Mouse (Mus musculus): Measurements from ENCODE around the gene Olig1. TPM values are rescaled to one million over a fixed set of nuclear protein-coding genes. Genes with fewer than 3 reads are reported as not detected.

Gene Olig1
- polyA plus RNA-seq, 1 experiment from 2014 or later: 0.08 TPM

DNA sequence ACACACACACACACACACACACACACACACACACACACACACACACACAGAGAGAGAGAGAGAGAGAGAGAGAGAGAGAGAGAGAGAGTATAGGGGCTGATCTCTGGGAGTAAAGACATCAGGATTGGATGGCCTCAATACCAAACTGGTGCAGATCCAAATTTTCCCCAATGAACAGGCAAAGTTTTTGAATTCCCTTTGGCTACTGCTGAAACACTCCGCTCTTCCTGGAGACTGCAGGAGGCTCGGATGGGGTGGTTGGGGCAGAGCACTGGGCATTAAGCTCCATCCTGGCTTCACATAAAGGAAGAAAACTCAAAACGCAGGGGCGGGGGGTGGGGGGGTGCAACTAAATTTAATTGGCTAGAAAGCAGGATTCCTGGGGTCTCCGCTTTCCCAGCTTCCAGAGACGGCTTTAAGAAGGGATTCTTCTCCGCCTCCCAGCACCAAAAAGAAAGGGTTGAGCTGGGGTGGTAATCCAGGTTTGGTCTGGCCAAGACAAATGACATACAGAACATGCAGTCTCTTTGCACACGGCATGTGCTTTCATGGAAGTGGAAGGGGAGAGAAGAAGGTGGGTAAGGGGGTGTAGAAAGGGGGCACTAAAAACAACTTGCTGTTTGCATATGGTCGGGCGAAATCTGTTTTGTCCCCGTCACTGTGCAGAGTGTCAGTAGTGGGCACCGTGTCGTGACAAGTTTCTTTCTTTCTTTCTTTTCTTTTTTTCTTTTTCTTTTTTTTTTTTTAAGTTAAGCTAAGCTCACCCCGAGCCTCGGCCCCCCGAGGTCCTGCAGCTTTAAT is 31.3 kb downstream of the Olig1 start:
- TF ChIP-seq CTCF (IDR thresholded peaks at IDR 0.05; ENCODE audit: low read depth): no peak
- no peaks in the 10 kb centered on the region for H3K4me1 ChIP-seq (ENCODE audit: insufficient read depth)
- no peaks in the 10 kb centered on the region for H3K36me3 ChIP-seq (ENCODE audit: insufficient read depth)
- no peak overlapping the region for H3K4me2 ChIP-seq
- H3K9me3 ChIP-seq (ENCODE audit: low read depth, low read length): no peaks in the 10 kb centered on the region
- ATAC-seq (ENCODE audit: insufficient read depth) (no peak), DNase-seq (no peak)
- no peak overlapping the region for H3K27ac ChIP-seq (ENCODE audit: low read depth)
- WGBS: 45% methylated on average over 16 of the region's 16 CpGs
- H3K9ac ChIP-seq: no peak overlapping the region
- no peak overlapping the region for H3K4me3 ChIP-seq (ENCODE audit: low read depth, low read length)
- peaks cover 13% of the 10 kb centered on the region for H3K27me3 ChIP-seq (ENCODE audit: insufficient read depth, low read length)

GRCm38 (mm10) chr16:91301454-91301853 is 31.9 kb downstream of the Olig1 start:
- peaks cover 13% of the 10 kb centered on the region for H3K27me3 ChIP-seq (ENCODE audit: insufficient read depth, low read length)
- no peak for DNase-seq
- no peak for TF ChIP-seq CTCF (IDR thresholded peaks at IDR 0.05; ENCODE audit: low read depth)

GRCm38 (mm10) chr16:91303776-91304709 is 34.5 kb downstream of the Olig1 start:
- DNase-seq (no peak), ATAC-seq (ENCODE audit: insufficient read depth) (no peak)
- Histone ChIP-seq H3K4me3 (ENCODE audit: low read depth, low read length) (no peak overlapping the region), H3K27ac (ENCODE audit: low read depth) (no peak overlapping the region), H3K27me3 (ENCODE audit: insufficient read depth, low read length) (peaks cover 13% of the 10 kb centered on the region), H3K36me3 (ENCODE audit: insufficient read depth) (no peaks in the 10 kb centered on the region), H3K9me3 (ENCODE audit: low read depth, low read length) (no peaks in the 10 kb centered on the region), H3K4me1 (ENCODE audit: insufficient read depth) (no peaks in the 10 kb centered on the region), H3K4me2 (no peak overlapping the region), H3K9ac (no peak overlapping the region)
- TF ChIP-seq CTCF (IDR thresholded peaks at IDR 0.05; ENCODE audit: low read depth): no peak
- 38% methylated on average over 26 of the region's 26 CpGs for WGBS

More at GRCm38 (mm10) chr16:91301454-91301853, 31.9 kb downstream of the Olig1 start:
- Histone ChIP-seq H3K9me3 (ENCODE audit: low read depth, low read length) (no peaks in the 10 kb centered on the region), H3K4me2 (no peak overlapping the region), H3K36me3 (ENCODE audit: insufficient read depth) (no peaks in the 10 kb centered on the region), H3K27ac (ENCODE audit: low read depth) (no peak overlapping the region), H3K9ac (no peak overlapping the region), H3K4me1 (ENCODE audit: insufficient read depth) (no peaks in the 10 kb centered on the region), H3K4me3 (ENCODE audit: low read depth, low read length) (no peak overlapping the region)
- WGBS: 58% methylated on average over 18 of the region's 18 CpGs
- ATAC-seq (ENCODE audit: insufficient read depth): no peak

DNA sequence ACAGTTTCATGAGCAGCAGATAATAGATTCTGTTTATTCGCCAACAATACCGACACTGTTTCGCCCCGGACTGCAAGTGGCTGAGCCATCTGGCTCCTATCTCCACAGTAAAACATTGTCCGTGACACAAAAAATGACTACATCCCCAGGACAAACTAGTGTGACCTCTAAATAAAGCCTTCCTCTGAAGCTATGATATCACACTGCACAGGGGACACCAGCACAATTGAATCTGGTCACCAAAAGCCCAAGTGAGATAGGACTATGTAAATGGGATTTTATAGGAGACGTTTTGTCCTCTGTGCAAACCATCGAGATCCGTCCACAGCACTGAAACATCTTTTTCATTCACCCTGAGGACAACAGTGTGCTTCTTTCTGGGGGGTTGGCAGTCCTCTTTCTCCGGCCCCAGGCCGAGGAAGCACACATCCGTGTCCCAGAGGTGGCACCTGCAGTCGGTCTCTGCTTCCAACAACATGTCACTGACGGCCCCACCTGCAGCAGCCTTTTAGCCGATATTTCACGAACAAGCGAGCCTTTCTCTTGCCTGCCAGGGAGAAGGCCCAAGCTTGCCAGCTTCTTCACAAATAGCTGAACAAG is 36.0 kb downstream of the Olig1 start:
- Histone ChIP-seq H3K4me1 (ENCODE audit: insufficient read depth) (no peaks in the 10 kb centered on the region), H3K4me2 (no peak overlapping the region), H3K9me3 (ENCODE audit: low read depth, low read length) (no peaks in the 10 kb centered on the region), H3K27me3 (ENCODE audit: insufficient read depth, low read length) (peaks cover 7% of the 10 kb centered on the region), H3K36me3 (ENCODE audit: insufficient read depth) (no peaks in the 10 kb centered on the region), H3K27ac (ENCODE audit: low read depth) (no peak overlapping the region), H3K9ac (no peak overlapping the region), H3K4me3 (ENCODE audit: low read depth, low read length) (no peak overlapping the region)
- no peak for TF ChIP-seq CTCF (IDR thresholded peaks at IDR 0.05; ENCODE audit: low read depth)
- ATAC-seq (ENCODE audit: insufficient read depth) (no peak), DNase-seq (no peak)
- WGBS: 71% methylated on average over 16 of the region's 16 CpGs

DNA sequence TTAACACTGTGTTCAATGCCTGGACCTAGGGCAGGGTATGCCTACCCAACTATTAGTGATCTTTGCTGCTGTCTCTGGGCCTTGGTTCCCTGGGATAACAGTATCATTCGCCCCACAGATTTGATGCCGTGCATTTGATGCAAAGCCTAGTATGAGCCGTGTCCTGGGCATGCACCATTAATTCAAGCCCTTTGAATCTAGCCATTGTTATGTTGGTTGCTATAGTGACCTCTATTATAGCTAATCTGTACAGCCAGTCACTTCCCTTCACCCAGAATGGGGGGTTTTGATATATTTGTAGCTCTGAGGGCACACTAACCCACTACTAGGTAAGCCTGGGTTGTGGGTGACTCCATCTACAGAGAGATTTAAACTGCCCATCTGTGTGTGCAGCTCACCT is 40.3 kb downstream of the Olig1 start:
- no peak overlapping the region for H3K4me2 ChIP-seq
- no peak for TF ChIP-seq CTCF (IDR thresholded peaks at IDR 0.05; ENCODE audit: low read depth)
- H3K27ac ChIP-seq (ENCODE audit: low read depth): no peak overlapping the region
- no peak for ATAC-seq (ENCODE audit: insufficient read depth)
- H3K9me3 ChIP-seq (ENCODE audit: low read depth, low read length): no peaks in the 10 kb centered on the region
- 0 out of 2 replicates have a peak, but pooled peaks cover 2% of the 10 kb centered on the region for H3K27me3 ChIP-seq (ENCODE audit: insufficient read depth, low read length)
- no peak for DNase-seq
- 75% methylated on average over 3 of the region's 3 CpGs for WGBS
- H3K4me3 ChIP-seq (ENCODE audit: low read depth, low read length): no peak overlapping the region
- H3K9ac ChIP-seq: no peak overlapping the region
- H3K36me3 ChIP-seq (ENCODE audit: insufficient read depth): no peaks in the 10 kb centered on the region
- H3K4me1 ChIP-seq (ENCODE audit: insufficient read depth): no peaks in the 10 kb centered on the region

DNA sequence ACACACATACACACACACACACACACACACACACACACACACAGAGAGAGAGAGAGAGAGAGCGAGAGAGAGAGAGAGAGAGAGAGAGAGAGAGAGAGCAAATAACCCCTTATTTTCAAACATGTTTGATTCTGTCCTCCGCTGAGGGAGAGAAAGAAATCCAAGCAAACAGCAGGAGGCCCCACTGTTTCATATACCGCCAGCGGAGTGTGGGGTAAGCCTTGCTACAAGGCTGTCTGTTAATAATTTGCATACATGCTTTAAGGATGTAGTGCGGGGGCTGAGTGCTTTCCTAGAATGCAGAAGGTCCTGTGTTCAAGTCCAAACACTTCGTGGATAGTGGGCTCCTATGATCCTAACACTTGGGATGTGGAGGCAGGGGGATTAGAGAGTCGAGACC is 43.3 kb downstream of the Olig1 start:
- no peak for DNase-seq
- Histone ChIP-seq H3K4me3 (ENCODE audit: low read depth, low read length) (no peak overlapping the region), H3K9ac (no peak overlapping the region), H3K4me1 (ENCODE audit: insufficient read depth) (no peaks in the 10 kb centered on the region), H3K4me2 (no peak overlapping the region), H3K27ac (ENCODE audit: low read depth) (no peak overlapping the region), H3K27me3 (ENCODE audit: insufficient read depth, low read length) (0 out of 2 replicates have a peak, but pooled peaks cover 3% of the 10 kb centered on the region), H3K36me3 (ENCODE audit: insufficient read depth) (no peaks in the 10 kb centered on the region), H3K9me3 (ENCODE audit: low read depth, low read length) (no peaks in the 10 kb centered on the region)
- ATAC-seq (ENCODE audit: insufficient read depth): no peak
- 74% methylated on average over 7 of the region's 7 CpGs for WGBS
- TF ChIP-seq CTCF (IDR thresholded peaks at IDR 0.05; ENCODE audit: low read depth): no peak
